Mouse (Mus musculus) natural killer cell, adult 2 months (primary cell): ENCODE data around the gene Tgif2lx2.
"Not testable (repeated sequence)": the region's sequence is repeated elsewhere in the genome, so short reads cannot be mapped to it uniquely, and the experiment has no call there.

Source experiments
- DNase-seq, 2 experiments: peaks; one replicate each; pipeline ENCODE4 v3.0.0; 2022; ENCODE audit warnings: low spot score in 2 of 2

Gene Tgif2lx2

DNA sequence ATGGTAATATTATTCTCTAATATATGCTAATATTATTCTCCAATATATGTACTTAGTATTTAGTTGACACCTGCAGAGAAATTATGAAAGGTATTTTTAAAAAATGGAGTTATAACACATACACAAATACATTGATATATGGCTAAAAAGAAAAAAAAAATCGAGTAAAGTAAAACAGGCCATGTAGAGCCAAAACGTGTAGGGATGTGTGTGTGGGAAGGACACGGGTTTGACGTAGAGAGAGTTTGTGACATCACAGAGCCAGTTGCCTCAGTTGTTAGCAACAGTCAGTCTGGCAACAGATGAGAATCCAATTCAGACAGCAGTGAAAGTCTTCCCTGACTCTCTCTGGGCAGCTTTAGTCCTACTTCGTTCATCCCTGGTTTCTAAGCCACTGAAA lies at the start of gene Tgif2lx2:
TSS of gene Tgif2lx2 (plus strand) at position 301 of the 400 bp plus-strand sequence.
- not testable (repeated sequence) for DNase-seq
